Mouse (Mus musculus): ENCODE results near the gene Micu1. TPM values are rescaled to one million over a fixed set of nuclear protein-coding genes. Genes with fewer than 3 reads are reported as not detected.

Gene Micu1
- polyA plus RNA-seq, 1 experiment from 2014 or later: 26.4 TPM

DNA sequence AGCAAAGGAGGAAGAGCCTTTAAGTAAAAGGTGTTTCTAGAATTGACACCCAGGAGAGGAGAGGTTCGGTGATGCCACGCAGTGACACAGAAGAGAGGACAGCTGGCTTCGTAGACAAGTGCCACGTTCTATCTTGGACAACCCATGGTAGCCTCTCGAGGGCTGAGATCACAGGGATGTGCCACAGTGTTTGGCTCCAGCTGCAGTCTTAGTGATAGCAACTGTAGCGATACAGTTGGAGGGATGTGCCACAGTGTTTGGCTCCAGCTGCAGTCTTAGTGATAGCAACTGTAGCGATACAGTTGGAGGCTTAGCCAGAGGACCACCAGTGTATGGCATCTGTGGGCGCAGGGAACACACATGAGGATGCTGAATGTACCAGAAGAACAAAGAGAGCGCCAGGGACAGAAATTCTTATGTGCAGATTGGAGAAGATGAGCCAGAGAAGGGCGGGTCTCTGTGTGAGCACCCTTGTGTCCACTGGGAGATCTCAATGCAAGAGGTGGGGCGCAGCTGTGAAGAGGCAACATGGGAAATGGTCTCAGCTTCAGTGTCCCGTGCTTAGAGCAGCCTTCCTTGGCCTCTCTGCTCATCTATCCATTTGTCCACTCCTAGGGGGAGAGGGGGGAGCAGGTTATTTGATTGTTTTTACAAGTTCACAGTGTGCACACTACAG, 98.7 kb downstream of the Micu1 start:
- DNase-seq: peak; percentile 46
- H3K4me1 ChIP-seq (ENCODE audit: insufficient read depth): peaks cover 23% of the 10 kb centered on the region
- H3K4me2 ChIP-seq (ENCODE audit: low read depth, low read length): peak overlapping the region; percentile 29
- no peak overlapping the region for H3K4me3 ChIP-seq (ENCODE audit: low read depth, low read length)
- TF ChIP-seq CTCF (IDR thresholded peaks at IDR 0.05; ENCODE audit: low read depth): no peak
- TF ChIP-seq EP300 (IDR thresholded peaks at IDR 0.05; ENCODE audit: low read depth): peak; percentile 98
- H3K9ac ChIP-seq (replicated peaks): no peak overlapping the region; the same call in 1 of the 2 replicates
- peak overlapping the region; percentile 82 for H3K27ac ChIP-seq (ENCODE audit: low read depth)
- H3K36me3 ChIP-seq (replicated peaks; ENCODE audit: insufficient read depth, low read length): peaks cover 5% of the 10 kb centered on the region
- H3K9me3 ChIP-seq (ENCODE audit: low read length): no peaks in the 10 kb centered on the region
- ATAC-seq: peak; percentile 99
- no peaks in the 10 kb centered on the region for H3K27me3 ChIP-seq (ENCODE audit: insufficient read depth, low read length)
- 64% methylated on average over 12 of the region's 12 CpGs for WGBS (ENCODE audit: insufficient replicate concordance)

DNA sequence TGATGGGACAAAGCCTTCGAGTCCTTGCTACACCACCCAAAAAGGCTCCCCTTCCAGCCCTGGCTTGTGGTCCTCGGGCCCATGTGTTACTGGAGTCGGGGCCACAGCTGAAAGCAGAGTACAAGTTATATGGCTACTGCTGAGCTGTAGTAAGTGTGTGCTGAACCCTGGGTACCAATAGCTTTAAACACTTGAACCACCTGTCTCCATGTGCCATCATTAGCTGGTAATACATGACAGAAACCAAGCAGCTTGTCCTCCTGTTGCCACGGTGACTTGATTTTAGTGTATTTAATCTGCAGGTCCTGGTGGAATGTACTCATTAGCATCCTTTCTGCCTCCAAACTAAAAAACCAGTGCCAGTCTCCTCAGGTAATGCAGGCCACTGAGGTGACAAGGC, 106.4 kb downstream of the Micu1 start:
- no peaks in the 10 kb centered on the region for H3K27me3 ChIP-seq (ENCODE audit: insufficient read depth, low read length)
- H3K27ac ChIP-seq (ENCODE audit: low read depth): no peak overlapping the region
- H3K36me3 ChIP-seq (replicated peaks; ENCODE audit: insufficient read depth, low read length): peaks cover 3% of the 10 kb centered on the region; the same call in 1 of the 2 replicates
- no peak overlapping the region for H3K4me3 ChIP-seq (ENCODE audit: low read depth, low read length)
- no peak for TF ChIP-seq CTCF (IDR thresholded peaks at IDR 0.05; ENCODE audit: low read depth)
- no peak for TF ChIP-seq EP300 (IDR thresholded peaks at IDR 0.05; ENCODE audit: low read depth)
- peaks cover 3% of the 10 kb centered on the region; the same call in 1 of the 2 replicates for H3K4me1 ChIP-seq (ENCODE audit: insufficient read depth)
- H3K9me3 ChIP-seq (ENCODE audit: low read length): no peaks in the 10 kb centered on the region
- ATAC-seq: no peak
- H3K4me2 ChIP-seq (ENCODE audit: low read depth, low read length): no peak overlapping the region
- DNase-seq: no peak
- WGBS (ENCODE audit: insufficient replicate concordance): 85% methylated on average over 4 of the region's 4 CpGs
- H3K9ac ChIP-seq (replicated peaks): no peak overlapping the region

DNA sequence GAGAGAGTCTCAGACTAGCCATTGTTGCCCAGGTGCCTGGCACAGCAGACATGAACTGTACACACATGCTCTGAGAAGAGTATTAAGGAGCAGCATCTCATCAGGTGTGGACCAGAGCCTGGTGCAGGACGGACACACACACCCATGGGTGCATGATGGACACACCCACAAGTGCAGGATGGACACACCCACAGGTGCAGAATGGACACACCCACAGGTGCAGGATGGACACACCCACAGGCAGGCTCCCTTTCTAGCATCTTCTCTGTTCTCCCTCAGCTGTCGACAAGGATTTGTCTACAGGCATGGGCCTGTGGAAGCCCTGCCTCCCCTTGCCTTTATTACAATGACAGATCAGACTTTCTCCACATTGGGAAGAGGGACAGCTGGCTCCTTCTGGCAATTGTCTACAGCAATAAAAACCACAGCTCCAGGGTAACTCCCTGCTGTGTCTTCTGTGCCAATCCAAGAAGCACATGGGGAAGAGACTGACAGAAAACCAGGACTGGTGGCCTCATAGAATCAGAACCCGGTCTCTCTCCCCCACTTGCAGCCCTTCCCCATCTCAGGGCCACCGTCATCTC, 107.8 kb downstream of the Micu1 start:
- Histone ChIP-seq H3K9me3 (ENCODE audit: low read length) (no peaks in the 10 kb centered on the region), H3K9ac (replicated peaks) (no peak overlapping the region), H3K27ac (ENCODE audit: low read depth) (no peak overlapping the region), H3K4me1 (ENCODE audit: insufficient read depth) (peaks cover 3% of the 10 kb centered on the region; the same call in 1 of the 2 replicates), H3K4me3 (ENCODE audit: low read depth, low read length) (no peak overlapping the region), H3K27me3 (ENCODE audit: insufficient read depth, low read length) (no peaks in the 10 kb centered on the region), H3K4me2 (ENCODE audit: low read depth, low read length) (no peak overlapping the region), H3K36me3 (replicated peaks; ENCODE audit: insufficient read depth, low read length) (no peaks in the 10 kb centered on the region; the same call in 1 of the 2 replicates)
- TF ChIP-seq EP300 (IDR thresholded peaks at IDR 0.05; ENCODE audit: low read depth): no peak
- no peak for TF ChIP-seq CTCF (IDR thresholded peaks at IDR 0.05; ENCODE audit: low read depth)
- ATAC-seq (no peak), DNase-seq (no peak)
- WGBS (ENCODE audit: insufficient replicate concordance): 77% methylated on average over 4 of the region's 4 CpGs

DNA sequence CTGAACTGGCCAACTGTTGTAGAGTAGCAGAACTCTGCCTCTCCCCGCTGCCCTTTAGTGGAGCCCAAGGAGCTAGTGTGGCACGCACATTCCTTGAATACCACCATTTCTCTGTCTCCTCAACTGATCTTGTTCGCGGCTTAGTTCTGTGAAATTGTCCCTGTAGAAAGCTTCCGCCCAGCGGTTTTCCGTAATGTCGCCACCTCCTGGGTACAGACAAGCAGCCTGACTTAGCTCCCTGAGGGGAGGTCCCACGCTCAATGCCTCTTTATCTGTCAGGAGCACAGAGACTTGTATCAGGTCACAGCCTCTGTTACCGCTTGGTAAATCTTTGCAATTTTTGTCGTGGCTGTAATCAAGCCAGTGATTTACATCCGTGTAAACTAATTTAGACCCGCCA, 110.7 kb downstream of the Micu1 start:
- Histone ChIP-seq H3K36me3 (replicated peaks; ENCODE audit: insufficient read depth, low read length) (no peaks in the 10 kb centered on the region; the same call in 1 of the 2 replicates), H3K27me3 (ENCODE audit: insufficient read depth, low read length) (no peaks in the 10 kb centered on the region), H3K27ac (ENCODE audit: low read depth) (no peak overlapping the region), H3K4me3 (ENCODE audit: low read depth, low read length) (no peak overlapping the region), H3K4me2 (ENCODE audit: low read depth, low read length) (no peak overlapping the region), H3K9me3 (ENCODE audit: low read length) (no peaks in the 10 kb centered on the region), H3K4me1 (ENCODE audit: insufficient read depth) (peaks cover 3% of the 10 kb centered on the region; the same call in 1 of the 2 replicates), H3K9ac (replicated peaks) (no peak overlapping the region)
- ATAC-seq: no peak
- 36% methylated on average over 13 of the region's 13 CpGs for WGBS (ENCODE audit: insufficient replicate concordance)
- peak; percentile 38 for DNase-seq
- TF ChIP-seq EP300 (IDR thresholded peaks at IDR 0.05; ENCODE audit: low read depth) (no peak), CTCF (IDR thresholded peaks at IDR 0.05; ENCODE audit: low read depth) (peak; percentile 53)

DNA sequence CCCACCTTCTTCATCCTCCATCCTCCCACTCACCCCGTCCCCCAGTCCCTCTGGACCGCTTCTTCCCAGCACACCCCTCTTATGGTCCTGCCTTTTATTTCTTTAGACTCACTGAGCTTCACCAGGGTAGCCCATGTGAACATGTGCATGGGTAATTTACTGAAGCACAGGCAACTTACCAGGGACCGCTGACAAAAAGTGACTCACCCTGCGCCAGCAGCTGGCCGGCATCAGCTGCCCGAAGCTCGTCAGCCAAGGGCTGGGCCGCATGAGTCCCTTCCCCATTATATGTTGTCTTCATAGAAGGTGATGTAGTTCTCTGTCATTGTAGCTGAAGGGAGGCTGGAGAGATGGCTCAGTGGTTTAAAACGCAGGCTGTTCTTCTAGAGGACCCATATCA, 111.5 kb downstream of the Micu1 start:
- H3K4me1 ChIP-seq (ENCODE audit: insufficient read depth): peaks cover 3% of the 10 kb centered on the region; the same call in 1 of the 2 replicates
- H3K4me3 ChIP-seq (ENCODE audit: low read depth, low read length): no peak overlapping the region
- no peak overlapping the region for H3K9ac ChIP-seq (replicated peaks)
- no peaks in the 10 kb centered on the region for H3K9me3 ChIP-seq (ENCODE audit: low read length)
- no peaks in the 10 kb centered on the region for H3K27me3 ChIP-seq (ENCODE audit: insufficient read depth, low read length)
- DNase-seq (no peak), ATAC-seq (no peak)
- TF ChIP-seq CTCF (IDR thresholded peaks at IDR 0.05; ENCODE audit: low read depth) (no peak), EP300 (IDR thresholded peaks at IDR 0.05; ENCODE audit: low read depth) (no peak)
- no peaks in the 10 kb centered on the region; the same call in 1 of the 2 replicates for H3K36me3 ChIP-seq (replicated peaks; ENCODE audit: insufficient read depth, low read length)
- no peak overlapping the region for H3K27ac ChIP-seq (ENCODE audit: low read depth)
- WGBS (ENCODE audit: insufficient replicate concordance): 93% methylated on average over 9 of the region's 9 CpGs
- H3K4me2 ChIP-seq (ENCODE audit: low read depth, low read length): no peak overlapping the region

DNA sequence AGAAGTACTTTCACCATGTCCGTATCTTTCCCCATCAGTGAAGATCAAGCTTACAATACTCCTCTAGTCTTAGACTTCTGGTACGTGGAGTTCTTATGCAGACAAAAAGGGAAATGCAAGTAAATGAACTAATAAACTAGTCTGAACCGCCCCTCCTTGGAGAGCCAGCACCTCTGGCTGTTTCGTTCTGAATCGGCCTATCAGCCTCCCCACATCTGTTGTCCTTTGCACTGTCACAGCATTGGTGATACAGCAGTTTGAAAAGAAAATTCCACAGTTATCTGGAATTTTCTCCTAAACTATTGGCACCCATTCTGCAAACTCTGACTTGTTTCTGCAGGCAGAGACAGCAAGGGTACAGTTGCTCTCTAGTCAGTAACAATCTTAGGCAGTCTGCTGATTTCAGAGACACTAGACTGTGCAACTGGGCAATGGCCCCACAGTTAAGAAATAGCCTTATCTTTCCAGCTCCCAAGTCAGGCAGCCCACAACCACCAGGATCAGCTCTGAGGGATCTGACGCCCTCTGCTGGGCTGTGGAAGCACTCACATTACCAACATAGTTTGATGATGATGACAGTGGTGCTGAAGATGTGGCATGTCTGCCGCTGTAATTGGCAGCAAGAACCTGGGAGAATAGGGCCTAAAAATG, 112.4 kb downstream of the Micu1 start:
- ATAC-seq: peak; percentile 82
- Histone ChIP-seq H3K9me3 (ENCODE audit: low read length) (no peaks in the 10 kb centered on the region), H3K4me1 (ENCODE audit: insufficient read depth) (peaks cover 3% of the 10 kb centered on the region; the same call in 1 of the 2 replicates), H3K9ac (replicated peaks) (no peak overlapping the region), H3K27ac (ENCODE audit: low read depth) (no peak overlapping the region), H3K4me3 (ENCODE audit: low read depth, low read length) (no peak overlapping the region), H3K36me3 (replicated peaks; ENCODE audit: insufficient read depth, low read length) (no peaks in the 10 kb centered on the region; the same call in 1 of the 2 replicates), H3K27me3 (ENCODE audit: insufficient read depth, low read length) (no peaks in the 10 kb centered on the region), H3K4me2 (ENCODE audit: low read depth, low read length) (no peak overlapping the region)
- 58% methylated on average over 7 of the region's 7 CpGs for WGBS (ENCODE audit: insufficient replicate concordance)
- peak; percentile 66 for DNase-seq
- TF ChIP-seq EP300 (IDR thresholded peaks at IDR 0.05; ENCODE audit: low read depth) (peak; percentile 77), CTCF (IDR thresholded peaks at IDR 0.05; ENCODE audit: low read depth) (peak; percentile 89)
